Mouse (Mus musculus) mature B cell (primary cell): ENCODE data around the gene Pde4c.

Experiments used
- in situ Hi-C: fragments of 300-500 bp; cut with MboI; formaldehyde crosslinking; loops from 2 replicates; pipeline ENCODE4 v1.14.3; 2019

Gene Pde4c

DNA sequence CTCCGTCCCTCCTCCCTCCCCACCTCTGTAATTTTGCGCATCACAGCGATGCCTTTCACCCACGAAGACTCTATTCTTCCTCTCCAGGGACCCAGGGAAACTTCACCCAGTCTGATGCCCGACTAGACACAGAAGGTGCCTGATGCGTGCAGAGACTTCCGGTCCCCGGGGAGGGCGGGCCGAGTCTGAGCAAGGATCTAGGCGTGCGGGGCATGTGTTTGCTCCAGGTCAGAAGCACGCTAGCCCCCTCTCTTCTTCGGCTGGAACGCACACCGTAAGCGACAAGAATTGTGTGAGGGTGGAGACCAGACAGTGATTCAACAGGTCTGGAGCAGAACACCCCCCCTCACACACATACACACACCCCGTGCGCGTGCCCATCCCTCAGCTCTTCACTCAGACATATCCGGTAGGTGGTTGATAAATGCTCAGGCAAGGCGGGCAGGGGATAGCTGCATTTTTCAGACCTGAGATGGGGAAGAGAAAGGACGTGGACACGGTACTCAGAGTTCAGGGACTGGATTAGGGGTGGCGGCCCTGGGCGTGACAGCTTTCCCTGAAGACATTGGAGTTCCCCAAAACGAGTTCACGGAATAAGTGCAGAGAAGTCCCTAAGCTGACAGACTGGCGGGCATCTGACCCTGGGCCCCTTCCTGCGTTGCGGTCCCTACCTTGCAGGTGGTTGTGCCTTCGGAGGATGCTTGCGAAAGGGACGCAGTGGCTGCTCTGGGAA is 42.5 kb downstream of the Pde4c start:
- in situ Hi-C loops = no loop called here

DNA sequence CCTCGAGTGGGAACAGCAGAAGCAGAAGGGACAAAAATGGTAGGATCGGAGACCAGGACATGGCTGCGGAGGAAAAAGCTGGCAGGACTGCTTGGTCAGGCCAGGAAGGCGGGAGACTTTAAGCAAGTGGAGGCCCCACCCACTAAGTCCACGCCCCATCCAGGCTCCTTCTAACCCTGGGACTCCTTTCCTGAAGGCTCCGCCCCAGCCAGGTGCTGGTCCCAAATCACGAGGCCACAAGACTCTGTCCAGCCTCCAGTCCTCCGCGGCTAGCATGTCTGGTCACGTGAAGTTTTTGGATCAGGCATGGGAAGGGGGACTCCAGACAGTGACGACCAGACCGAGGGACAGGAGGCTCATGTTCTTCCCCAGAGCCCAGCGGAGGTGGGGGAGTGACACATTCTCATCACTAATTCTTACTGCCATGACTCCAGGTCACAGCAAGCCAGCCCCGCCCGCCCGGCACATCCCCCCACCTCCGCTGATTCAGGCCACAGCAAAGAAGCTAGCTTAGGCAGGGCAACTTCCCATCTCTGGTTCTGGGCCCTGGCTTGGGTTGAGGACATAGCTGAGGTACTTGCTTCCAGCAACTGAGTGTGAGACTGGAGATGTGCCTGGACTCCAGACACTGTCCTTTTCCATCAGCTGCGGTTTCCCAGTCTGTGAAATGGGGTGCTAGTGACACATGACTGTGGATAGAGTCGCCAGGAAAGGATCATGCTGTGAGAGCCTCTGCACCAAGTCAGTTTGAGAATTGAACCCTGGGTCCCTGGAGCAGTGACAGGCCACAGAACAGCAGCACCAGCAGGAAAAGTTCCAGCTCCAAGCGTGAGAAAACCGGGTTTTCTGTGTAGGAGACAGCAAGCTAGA is 43.3 kb downstream of the Pde4c start:
- in situ Hi-C loops = no loop called here

DNA sequence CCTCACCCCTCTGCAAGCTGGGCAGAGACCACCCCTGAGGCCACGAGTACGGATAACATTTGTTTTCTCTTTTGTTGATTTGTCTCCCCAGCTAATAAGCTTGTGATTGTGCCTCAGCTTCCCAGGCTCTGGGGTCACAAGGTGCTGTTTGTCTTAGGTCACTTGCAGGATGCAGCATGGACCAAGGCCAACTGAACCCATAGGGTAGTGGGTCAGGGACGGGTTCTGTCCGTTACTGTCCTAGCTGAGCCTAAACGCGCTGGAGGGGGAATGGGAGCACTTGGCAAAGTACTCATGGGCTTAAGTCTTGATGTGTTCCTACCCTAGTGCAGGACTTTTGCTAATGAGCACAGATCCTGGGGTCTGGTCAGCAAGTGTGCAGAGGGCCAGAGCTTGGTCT is 44.0 kb downstream of the Pde4c start:
- in situ Hi-C loops = no loop called here

DNA sequence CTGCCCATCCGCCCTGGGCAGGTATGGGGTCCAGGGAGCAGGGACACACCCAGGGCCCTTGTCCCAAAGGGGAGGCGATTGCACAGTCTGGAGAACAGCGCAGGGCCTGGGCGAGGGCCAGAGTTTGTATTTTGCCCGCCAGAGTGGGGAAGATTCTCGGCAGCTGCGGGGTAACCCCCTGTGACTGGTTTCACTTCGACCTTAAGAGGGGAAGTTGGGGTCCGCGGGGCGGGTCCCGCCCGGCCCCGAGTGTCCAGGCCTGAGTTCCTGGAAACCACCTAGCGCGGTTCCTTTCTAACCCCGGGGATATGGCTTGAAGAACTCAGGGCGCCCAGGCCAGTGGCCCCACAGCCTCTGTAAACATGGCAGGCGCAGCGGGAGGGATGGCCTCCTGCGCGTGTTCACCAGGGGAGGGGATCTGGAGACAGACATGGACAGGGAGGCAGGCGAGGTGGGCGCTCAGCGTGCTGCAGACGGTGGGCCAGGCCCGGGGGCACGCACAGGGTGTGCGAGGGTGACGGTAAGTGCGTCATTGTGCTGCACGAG is 44.8 kb downstream of the Pde4c start:
- in situ Hi-C loops = no loop called here

DNA sequence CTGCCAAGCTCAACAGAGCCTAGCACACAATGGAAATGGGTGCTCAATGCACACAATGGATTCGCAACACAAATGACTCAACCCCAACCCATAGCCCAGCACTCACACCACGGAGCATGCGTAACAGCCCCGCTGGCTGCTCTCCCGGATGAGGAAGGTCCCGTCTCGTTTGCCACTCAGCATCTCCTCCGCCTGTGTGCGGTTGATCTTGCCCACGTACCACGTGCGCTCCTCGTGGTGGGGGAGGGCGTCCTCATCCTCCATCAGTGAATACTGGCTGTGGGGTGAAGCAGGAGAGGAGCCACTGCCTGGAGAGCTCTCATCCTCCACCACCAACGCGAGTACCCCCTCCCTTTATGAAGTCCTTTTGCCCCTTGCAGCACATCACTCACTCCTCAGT is 45.4 kb downstream of the Pde4c start:
- in situ Hi-C loops = no loop called here

DNA sequence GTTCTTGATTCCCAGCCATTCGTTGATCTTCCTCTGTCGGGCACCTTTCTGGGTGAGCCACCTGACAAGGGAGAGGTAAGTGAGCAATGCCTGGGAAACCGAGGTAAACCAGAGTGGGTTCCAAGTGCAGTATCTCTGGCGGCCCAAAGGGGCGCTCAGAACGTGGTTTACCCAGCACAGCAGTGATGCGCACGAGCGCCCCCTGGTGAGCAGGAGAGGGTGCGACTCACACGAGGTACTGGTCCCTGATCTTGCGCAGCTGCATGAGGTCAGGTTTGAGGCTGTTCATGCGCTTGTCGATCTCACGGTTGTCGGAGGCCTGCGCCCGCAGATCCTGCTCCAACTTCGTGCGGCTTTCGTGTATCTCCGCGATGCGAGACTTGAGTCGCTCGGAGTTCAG is 45.8 kb downstream of the Pde4c start:
- in situ Hi-C loops = no loop called here

DNA sequence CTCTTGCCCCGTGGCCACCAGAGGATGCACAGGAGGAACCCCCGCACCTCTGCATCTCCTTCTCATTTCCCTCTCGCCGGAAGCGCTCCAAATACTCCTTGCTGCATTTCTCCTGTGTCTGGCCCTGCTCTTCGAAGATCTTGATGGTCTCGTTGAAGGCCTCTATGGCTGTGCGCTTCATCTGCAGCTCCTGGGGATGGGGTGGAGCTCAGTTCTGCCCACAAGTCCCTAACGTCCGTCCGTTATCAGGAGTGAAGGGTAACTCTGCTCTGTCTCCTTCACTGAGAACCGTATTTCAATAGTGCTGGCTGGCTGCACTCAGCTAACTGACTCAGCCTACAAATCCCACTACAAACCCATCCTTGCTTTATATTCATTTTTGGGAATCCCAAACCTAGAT is 46.3 kb downstream of the Pde4c start:
- in situ Hi-C loops = no loop called here

DNA sequence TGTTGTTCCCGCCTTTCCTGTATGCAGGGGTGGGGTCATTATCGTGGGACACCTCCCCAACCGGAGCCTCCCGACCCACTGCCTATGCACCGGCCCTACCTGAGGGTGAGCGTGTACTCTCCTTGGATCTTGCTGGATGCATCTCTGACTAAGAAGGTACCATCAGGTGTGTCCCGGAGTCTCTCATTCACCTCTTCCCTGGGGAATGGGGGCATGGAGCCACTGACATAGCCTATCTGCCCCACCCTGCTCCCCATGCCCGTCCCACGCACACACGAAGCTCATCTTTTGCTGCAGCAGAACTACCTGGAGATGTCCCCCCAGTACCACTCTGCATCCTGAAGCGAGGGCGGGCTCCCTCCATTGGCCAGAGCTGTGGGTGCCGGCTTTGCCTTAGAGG is 47.2 kb downstream of the Pde4c start:
- in situ Hi-C loops = no loop called here

DNA sequence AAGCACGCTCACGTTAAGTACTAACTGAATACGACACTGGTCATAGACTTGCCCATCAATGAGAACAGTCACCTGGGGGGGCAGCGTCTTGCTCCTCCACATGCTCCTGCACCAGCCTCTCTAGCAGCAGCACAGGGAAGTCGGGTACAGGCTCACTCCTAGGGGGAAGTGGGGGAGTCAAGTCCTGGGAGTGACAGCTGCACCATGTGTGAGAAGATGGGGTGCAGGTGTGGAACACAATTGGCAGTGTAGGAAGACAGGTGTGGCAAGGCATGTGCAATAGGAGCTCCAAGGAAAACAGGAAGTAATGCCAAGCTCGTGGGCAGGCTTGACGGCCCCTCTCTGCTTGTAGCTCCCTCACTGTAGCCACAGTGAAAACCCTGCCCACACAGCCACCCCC is 47.7 kb downstream of the Pde4c start:
- in situ Hi-C loops = no loop called here

DNA sequence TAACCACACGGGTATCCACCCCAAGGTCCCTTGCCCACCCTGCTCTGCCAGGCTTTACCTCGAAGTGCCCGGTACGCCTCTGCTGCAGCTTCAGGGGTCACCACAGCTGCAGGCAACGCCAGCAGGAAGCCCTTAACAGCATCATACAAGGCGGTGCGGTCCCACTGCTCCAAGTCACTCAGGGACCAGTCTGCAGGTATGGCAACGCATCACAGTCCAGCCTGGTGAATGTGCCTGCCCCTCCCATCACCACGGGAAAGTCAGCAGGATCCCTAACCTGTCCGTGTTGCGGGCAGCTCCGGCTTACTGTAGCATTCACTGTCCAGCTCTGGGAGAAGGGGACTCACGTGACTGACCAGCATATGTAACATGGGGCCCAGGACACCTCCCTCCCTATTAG is 48.6 kb downstream of the Pde4c start:
- in situ Hi-C loops = no loop called here

DNA sequence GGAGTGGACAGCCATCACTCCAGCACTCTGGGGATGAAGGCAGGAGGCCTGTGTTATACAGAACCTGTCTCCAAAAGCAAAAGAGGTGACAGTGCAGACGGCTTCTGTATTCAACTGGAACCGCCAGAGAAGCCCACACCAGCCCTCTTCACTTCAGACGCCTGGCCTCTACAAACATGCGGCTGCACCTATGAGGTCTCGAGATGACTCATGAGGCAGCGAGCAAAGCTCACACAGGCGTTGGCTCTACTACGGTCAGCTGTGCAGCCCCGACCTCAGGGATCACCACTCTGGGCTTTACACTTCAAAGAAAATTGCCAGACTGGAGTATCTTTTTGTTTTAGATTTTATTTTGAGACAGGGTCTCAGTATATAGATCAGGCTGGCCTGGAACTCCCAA is 49.4 kb downstream of the Pde4c start:
- in situ Hi-C loops = no loop called here

DNA sequence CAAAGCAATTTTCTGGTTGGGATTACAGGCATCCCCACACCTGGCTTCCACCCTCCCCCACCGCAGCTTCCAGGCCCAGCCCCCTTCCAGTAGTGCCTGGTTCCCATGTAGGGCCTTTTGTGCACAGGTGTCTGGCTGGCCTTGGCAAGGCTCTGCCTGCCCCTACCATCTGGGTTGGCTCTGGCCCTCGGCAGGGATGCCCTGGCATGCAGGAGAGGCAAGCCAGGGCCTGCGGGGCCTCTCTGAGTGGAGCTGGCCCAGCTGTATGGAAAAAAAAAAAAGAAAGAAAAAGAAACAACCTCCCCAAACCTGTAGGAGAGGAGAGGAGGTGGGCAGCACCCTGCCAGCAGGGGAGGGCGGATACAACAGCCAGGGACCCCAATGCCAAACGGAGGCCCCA is 49.9 kb downstream of the Pde4c start:
- in situ Hi-C loops = no loop called here

DNA sequence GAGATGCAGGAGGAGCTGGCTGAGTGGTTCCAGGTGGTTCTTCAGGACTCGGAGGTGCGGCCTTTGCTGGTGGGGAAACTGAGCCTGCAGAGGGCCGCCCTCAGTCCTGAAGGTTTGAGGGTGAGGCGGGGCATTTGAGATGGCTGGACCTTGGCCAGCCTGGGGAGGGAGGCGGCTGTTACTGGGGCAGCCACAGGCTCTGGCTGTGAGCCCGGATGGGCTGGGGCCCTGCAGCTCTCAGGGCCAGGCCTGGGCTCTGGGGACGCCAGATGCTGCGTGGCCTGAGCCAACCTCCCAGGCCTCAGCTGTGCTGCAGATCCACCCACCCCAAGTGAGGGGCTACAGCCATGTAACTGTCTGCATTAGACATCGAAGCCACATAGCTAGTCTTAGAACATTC is 50.3 kb downstream of the Pde4c start:
- in situ Hi-C loops = no loop called here

DNA sequence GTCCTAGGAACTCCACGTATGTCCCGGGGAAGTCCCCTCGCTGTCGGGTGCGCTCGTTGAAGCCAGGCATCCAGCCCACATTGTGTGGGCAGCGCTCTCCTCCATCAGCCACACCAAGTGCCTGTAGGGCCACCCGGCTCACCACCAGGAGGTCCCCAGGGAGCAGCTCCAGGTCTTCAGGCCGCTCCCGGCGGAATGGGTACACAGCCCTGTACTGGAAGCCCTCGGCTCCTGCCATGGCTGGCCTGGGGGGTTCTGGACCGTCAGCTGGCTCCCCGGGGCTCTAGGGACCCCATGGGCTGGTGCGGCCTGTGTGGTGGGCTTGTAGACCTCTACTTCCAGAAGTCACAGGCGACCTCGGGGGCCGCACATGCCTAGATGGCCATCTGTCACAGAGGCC is 51.2 kb downstream of the Pde4c start:
- in situ Hi-C loops = no loop called here

DNA sequence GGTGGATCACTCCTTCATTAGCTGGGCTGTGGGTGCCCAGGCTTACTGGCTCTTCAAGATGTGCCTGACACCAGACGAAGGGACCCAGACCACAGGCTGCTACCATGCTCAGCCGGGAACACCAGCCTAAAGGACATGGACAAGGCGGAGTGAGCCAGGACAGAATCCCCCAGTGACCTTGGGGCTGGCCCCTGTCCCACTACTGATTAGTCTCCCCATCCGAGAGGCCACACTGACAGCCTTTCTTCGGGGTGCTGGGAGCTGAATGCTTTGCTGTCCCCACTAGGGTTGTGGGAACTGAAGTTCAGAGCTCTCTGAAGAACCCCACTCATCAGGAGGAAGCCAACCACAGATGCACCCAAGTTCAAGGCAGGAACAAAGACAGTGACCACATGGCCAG is 51.7 kb downstream of the Pde4c start:
- in situ Hi-C loops = no loop called here

DNA sequence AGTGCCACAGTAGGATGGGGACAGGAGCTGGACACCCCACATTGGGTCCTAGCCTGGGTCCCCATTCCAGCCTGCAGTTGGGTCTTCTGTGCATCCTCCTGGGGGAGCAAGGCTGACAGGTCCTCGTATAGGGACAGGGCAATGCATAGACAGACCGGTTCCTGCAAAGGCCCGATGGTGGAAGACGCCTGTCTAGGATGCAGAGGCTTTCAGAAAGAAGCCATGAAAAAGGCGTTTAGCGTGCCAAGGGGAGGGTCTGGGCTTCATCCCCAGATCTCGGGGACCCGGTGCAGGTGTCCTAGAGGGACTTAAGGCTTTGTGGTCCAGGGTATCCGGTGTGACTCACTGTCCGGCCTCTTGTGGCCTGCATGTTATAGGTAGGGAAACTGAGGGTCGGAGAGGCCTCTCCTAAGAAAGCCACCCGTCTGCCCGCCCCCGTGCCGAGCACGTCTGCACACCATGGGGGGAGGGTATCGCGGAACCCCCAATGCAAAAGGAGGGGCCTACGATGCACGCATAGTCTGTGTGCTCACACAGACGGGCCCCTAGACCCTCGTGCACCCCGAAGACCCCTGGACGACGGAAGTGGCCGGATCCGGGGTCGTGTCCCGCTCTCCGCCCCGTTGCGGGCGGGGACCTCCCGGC is 52.5 kb downstream of the Pde4c start:
- in situ Hi-C loops = no loop called here

DNA sequence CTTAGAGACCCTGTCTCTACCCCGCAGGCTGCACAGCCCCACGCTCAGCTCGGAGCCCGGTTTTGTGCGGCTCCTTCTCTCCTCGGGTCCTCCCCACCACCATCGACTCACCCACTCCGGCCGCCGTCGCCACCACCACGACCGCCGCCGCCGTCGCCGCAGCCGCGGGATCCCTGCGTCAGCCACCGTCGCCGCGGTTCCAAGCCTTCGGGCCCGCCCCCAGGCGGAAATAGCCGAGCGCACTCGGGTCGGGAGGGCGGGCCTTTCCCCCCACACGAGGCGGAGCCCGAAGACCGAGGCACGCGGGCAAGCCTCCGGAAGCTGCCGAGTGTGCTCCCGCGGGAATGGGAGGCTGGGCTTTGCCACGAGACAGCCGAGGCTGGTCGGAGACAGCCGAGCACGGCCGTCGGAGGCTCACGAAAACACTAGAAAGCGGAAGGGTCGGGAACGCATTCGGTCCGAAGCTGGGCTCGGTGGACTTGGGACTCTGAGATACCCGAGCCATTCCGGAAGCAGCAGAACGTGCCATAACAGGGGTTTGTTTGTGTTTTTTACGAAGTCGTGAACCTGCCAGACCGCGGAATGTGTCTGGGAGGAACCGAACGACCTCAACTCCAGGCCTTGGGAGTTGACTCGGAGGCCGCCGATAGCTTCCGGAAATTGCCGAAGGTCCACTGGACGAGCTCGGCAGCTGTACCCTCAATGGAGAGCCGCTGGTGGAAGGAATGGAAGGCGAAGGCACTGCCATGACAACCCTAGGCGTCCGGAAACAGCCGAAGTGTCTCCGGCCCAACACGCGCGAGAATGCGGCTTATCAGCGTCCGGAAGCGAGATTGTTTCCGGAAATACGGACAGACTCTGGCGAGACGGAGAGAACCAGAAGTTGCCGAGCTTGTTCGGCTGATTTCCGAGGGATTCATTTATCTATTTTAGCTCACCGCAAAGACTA is 53.2 kb downstream of the Pde4c start, which contains the start of gene Pik3r2:
Pik3r2 (minus strand) TSS at position 218 of the 949 bp plus-strand sequence.
- in situ Hi-C loops = no loop called here

DNA sequence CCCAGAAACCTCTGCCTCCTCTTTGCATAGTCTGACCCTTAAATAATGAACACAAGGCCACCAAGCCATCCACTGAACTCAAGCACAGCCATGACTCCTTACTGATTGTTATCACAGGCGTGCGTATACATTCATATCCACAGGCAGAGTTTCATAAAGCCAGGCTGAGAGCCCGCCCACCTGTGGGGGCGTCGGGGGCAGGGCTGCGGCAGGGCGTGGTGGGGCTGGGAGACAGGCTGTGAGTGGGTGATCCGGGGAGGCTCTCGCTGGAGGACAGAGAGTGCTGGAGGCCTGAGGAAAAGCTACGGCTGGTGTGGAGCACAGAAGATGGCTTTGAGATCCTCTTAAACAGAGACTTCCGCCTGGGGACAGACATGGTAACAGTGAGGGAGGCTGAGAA is 56.6 kb downstream of the Pde4c start:
- in situ Hi-C loops = no loop called here

DNA sequence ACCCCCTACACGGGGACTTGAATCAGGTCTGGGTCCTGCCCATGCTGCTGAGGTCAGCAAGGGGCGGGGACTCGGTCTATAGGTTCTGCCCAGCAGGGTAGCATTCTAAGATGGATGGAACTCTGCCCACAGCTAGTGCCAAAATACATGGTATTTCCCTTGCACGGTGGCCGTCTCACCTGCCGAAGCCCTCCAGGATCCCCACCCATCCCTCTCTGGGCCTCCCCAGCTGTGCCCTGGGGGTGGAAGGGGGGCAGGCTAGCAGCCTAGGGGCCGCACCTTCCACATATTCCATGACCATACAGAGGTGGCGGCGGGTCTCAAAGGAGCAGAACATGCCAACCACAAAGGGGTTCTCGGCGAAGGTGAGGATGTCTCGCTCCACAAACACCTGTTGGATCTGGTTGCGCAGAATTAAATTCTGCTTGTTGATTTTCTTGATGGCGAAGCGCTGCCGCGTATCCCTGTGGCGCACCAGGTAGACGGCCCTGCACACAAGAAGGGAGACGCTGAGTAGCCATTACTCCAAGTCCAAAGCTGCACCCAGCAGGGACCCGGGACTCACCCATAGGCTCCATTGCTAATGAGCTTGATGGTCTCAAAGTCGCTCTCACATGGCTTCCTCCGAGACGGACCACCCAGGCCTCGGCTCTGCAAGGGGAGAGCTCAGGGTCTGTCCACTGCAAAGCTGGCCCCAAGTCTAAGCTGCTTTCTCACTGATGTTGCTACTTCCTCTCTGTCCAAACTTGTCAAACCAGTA is 63.0 kb downstream of the Pde4c start:
- in situ Hi-C loops = no loop called here

DNA sequence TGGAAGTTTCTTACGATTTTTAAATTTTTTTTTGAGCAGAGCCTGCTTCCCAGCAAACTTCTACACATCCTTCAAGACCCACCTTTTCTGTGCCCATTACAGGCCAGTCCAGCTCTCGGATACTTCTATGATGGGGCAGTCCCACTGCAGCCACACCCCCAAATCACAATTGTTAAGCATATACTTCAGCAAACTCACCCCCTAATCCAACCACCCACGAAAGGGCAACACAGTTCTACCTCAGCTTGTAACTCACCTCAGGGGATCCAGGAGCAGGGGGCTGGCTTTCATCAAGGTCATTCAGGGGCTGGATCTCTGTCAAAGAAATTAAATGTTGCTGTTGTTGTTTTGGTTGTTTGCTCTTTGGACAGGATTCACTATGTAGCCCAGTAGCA is 63.5 kb downstream of the Pde4c start:
- in situ Hi-C loops = no loop called here
